Mouse (Mus musculus): ENCODE data around the gene Usp3. TPM values are rescaled to one million over a fixed set of nuclear protein-coding genes. Genes with fewer than 3 reads are reported as not detected.

The Usp3 gene
- polyA plus RNA-seq, 1 experiment from 2014 or later: 83.6 TPM

GRCm38 (mm10) chr9:66513150-66513549, 79.8 kb downstream of the Usp3 start:
- H3K4me2 ChIP-seq (ENCODE audit: low read length): peak overlapping the region; percentile 99
- peak overlapping the region; percentile 41 for H3K9ac ChIP-seq (ENCODE audit: low read length)
- H3K27ac ChIP-seq (ENCODE audit: low read depth): peak overlapping the region; percentile 98
- H3K27me3 ChIP-seq (replicated peaks; ENCODE audit: control insufficient read depth, insufficient read depth, low read length): no peaks in the 10 kb centered on the region
- ATAC-seq (replicated peaks; ENCODE audit: low FRiP score, low TSS enrichment, low read depth): no peak
- H3K4me3 ChIP-seq (ENCODE audit: low read depth, low read length): peak overlapping the region; percentile 69
- peaks cover 25% of the 10 kb centered on the region for H3K4me1 ChIP-seq (replicated peaks; ENCODE audit: control insufficient read depth, insufficient read depth, low read length)
- peaks cover 52% of the 10 kb centered on the region for H3K36me3 ChIP-seq (ENCODE audit: control insufficient read depth, insufficient read depth, low read length)
- DNase-seq (ENCODE audit: low spot score): no peak
- H3K9me3 ChIP-seq (ENCODE audit: control insufficient read depth, low read length): no peaks in the 10 kb centered on the region

GRCm38 (mm10) chr9:66512351-66512671, 80.6 kb downstream of the Usp3 start:
- DNase-seq (ENCODE audit: low spot score): peak; percentile 87
- peak overlapping the region; percentile 69 for H3K4me3 ChIP-seq (ENCODE audit: low read depth, low read length)
- H3K27ac ChIP-seq (ENCODE audit: low read depth): peak overlapping the region; percentile 98
- H3K4me1 ChIP-seq (replicated peaks; ENCODE audit: control insufficient read depth, insufficient read depth, low read length): peaks cover 25% of the 10 kb centered on the region
- H3K4me2 ChIP-seq (ENCODE audit: low read length): peak overlapping the region; percentile 99
- WGBS: 0% methylated on average over 8 of the region's 8 CpGs
- no peaks in the 10 kb centered on the region for H3K27me3 ChIP-seq (replicated peaks; ENCODE audit: control insufficient read depth, insufficient read depth, low read length)
- H3K9me3 ChIP-seq (ENCODE audit: control insufficient read depth, low read length): no peaks in the 10 kb centered on the region
- peaks cover 51% of the 10 kb centered on the region for H3K36me3 ChIP-seq (ENCODE audit: control insufficient read depth, insufficient read depth, low read length)
- H3K9ac ChIP-seq (ENCODE audit: low read length): peak overlapping the region; percentile 79
- peak; percentile 85 for ATAC-seq (replicated peaks; ENCODE audit: low FRiP score, low TSS enrichment, low read depth)

GRCm38 (mm10) chr9:66511580-66512350, 81.2 kb downstream of the Usp3 start:
- H3K9me3 ChIP-seq (ENCODE audit: control insufficient read depth, low read length): no peaks in the 10 kb centered on the region
- peak overlapping the region; percentile 79 for H3K9ac ChIP-seq (ENCODE audit: low read length)
- peak overlapping the region; percentile 99 for H3K4me2 ChIP-seq (ENCODE audit: low read length)
- DNase-seq (ENCODE audit: low spot score): peak; percentile 90
- peak overlapping the region; percentile 98 for H3K27ac ChIP-seq (ENCODE audit: low read depth)
- peak overlapping the region; percentile 69 for H3K4me3 ChIP-seq (ENCODE audit: low read depth, low read length)
- peaks cover 46% of the 10 kb centered on the region for H3K36me3 ChIP-seq (ENCODE audit: control insufficient read depth, insufficient read depth, low read length)
- peaks cover 25% of the 10 kb centered on the region for H3K4me1 ChIP-seq (replicated peaks; ENCODE audit: control insufficient read depth, insufficient read depth, low read length)
- H3K27me3 ChIP-seq (replicated peaks; ENCODE audit: control insufficient read depth, insufficient read depth, low read length): no peaks in the 10 kb centered on the region
- ATAC-seq (replicated peaks; ENCODE audit: low FRiP score, low TSS enrichment, low read depth): peak; percentile 84
- WGBS: under 1% methylated on average over 74 of the region's 78 CpGs

- Histone ChIP-seq H3K9me3 (ENCODE audit: control insufficient read depth, low read length) (no peaks in the 10 kb centered on the region), H3K36me3 (ENCODE audit: control insufficient read depth, insufficient read depth, low read length) (peaks cover 43% of the 10 kb centered on the region), H3K27me3 (replicated peaks; ENCODE audit: control insufficient read depth, insufficient read depth, low read length) (no peaks in the 10 kb centered on the region), H3K9ac (ENCODE audit: low read length) (peak overlapping the region; percentile 79), H3K4me2 (ENCODE audit: low read length) (peak overlapping the region; percentile 99), H3K4me1 (replicated peaks; ENCODE audit: control insufficient read depth, insufficient read depth, low read length) (peaks cover 25% of the 10 kb centered on the region), H3K4me3 (ENCODE audit: low read depth, low read length) (peak overlapping the region; percentile 69), H3K27ac (ENCODE audit: low read depth) (peak overlapping the region; percentile 98)
- DNase-seq (ENCODE audit: low spot score) (no peak), ATAC-seq (replicated peaks; ENCODE audit: low FRiP score, low TSS enrichment, low read depth) (no peak)
- WGBS: 0% methylated on average over 2 of the region's 2 CpGs
These were observed 82.0 kb downstream of the Usp3 start for GRCm38 (mm10) chr9:66510944-66511343.

GRCm38 (mm10) chr9:66510351-66510841, 82.5 kb downstream of the Usp3 start:
- H3K27ac ChIP-seq (ENCODE audit: low read depth): peak overlapping the region; percentile 98; the same call in 1 of the 2 replicates
- H3K36me3 ChIP-seq (ENCODE audit: control insufficient read depth, insufficient read depth, low read length): peaks cover 45% of the 10 kb centered on the region
- H3K27me3 ChIP-seq (replicated peaks; ENCODE audit: control insufficient read depth, insufficient read depth, low read length): no peaks in the 10 kb centered on the region
- no peak overlapping the region for H3K9ac ChIP-seq (ENCODE audit: low read length)
- no peaks in the 10 kb centered on the region for H3K9me3 ChIP-seq (ENCODE audit: control insufficient read depth, low read length)
- no peak for ATAC-seq (replicated peaks; ENCODE audit: low FRiP score, low TSS enrichment, low read depth)
- no peak overlapping the region; the same call in 1 of the 2 replicates for H3K4me2 ChIP-seq (ENCODE audit: low read length)
- no peak for DNase-seq (ENCODE audit: low spot score)
- H3K4me1 ChIP-seq (replicated peaks; ENCODE audit: control insufficient read depth, insufficient read depth, low read length): peaks cover 25% of the 10 kb centered on the region
- 82% methylated on average over 7 of the region's 7 CpGs for WGBS
- no peak overlapping the region for H3K4me3 ChIP-seq (ENCODE audit: low read depth, low read length)

GRCm38 (mm10) chr9:66508890-66509399, 84.0 kb downstream of the Usp3 start:
- Histone ChIP-seq H3K27ac (ENCODE audit: low read depth) (no peak overlapping the region), H3K9ac (ENCODE audit: low read length) (no peak overlapping the region), H3K36me3 (ENCODE audit: control insufficient read depth, insufficient read depth, low read length) (peaks cover 51% of the 10 kb centered on the region), H3K4me2 (ENCODE audit: low read length) (no peak overlapping the region), H3K9me3 (ENCODE audit: control insufficient read depth, low read length) (no peaks in the 10 kb centered on the region), H3K4me3 (ENCODE audit: low read depth, low read length) (no peak overlapping the region), H3K27me3 (replicated peaks; ENCODE audit: control insufficient read depth, insufficient read depth, low read length) (no peaks in the 10 kb centered on the region), H3K4me1 (replicated peaks; ENCODE audit: control insufficient read depth, insufficient read depth, low read length) (peaks cover 15% of the 10 kb centered on the region)
- no peak for DNase-seq (ENCODE audit: low spot score)
- 77% methylated on average over 4 of the region's 4 CpGs for WGBS
- ATAC-seq (replicated peaks; ENCODE audit: low FRiP score, low TSS enrichment, low read depth): no peak

GRCm38 (mm10) chr9:66507684-66508083, 85.3 kb downstream of the Usp3 start:
- ATAC-seq (replicated peaks; ENCODE audit: low FRiP score, low TSS enrichment, low read depth) (no peak), DNase-seq (ENCODE audit: low spot score) (no peak)
- peaks cover 8% of the 10 kb centered on the region for H3K4me1 ChIP-seq (replicated peaks; ENCODE audit: control insufficient read depth, insufficient read depth, low read length)
- no peaks in the 10 kb centered on the region for H3K27me3 ChIP-seq (replicated peaks; ENCODE audit: control insufficient read depth, insufficient read depth, low read length)
- no peak overlapping the region for H3K9ac ChIP-seq (ENCODE audit: low read length)
- H3K27ac ChIP-seq (ENCODE audit: low read depth): no peak overlapping the region
- no peak overlapping the region for H3K4me2 ChIP-seq (ENCODE audit: low read length)
- H3K36me3 ChIP-seq (ENCODE audit: control insufficient read depth, insufficient read depth, low read length): peaks cover 54% of the 10 kb centered on the region
- H3K4me3 ChIP-seq (ENCODE audit: low read depth, low read length): no peak overlapping the region
- no peaks in the 10 kb centered on the region for H3K9me3 ChIP-seq (ENCODE audit: control insufficient read depth, low read length)
- WGBS: 89% methylated on average over 3 of the region's 3 CpGs

GRCm38 (mm10) chr9:66506424-66506823, 86.5 kb downstream of the Usp3 start:
- H3K36me3 ChIP-seq (ENCODE audit: control insufficient read depth, insufficient read depth, low read length): peaks cover 66% of the 10 kb centered on the region
- no peaks in the 10 kb centered on the region for H3K27me3 ChIP-seq (replicated peaks; ENCODE audit: control insufficient read depth, insufficient read depth, low read length)
- H3K4me2 ChIP-seq (ENCODE audit: low read length): no peak overlapping the region
- no peak for ATAC-seq (replicated peaks; ENCODE audit: low FRiP score, low TSS enrichment, low read depth)
- no peak overlapping the region for H3K4me3 ChIP-seq (ENCODE audit: low read depth, low read length)
- no peak overlapping the region for H3K9ac ChIP-seq (ENCODE audit: low read length)
- H3K27ac ChIP-seq (ENCODE audit: low read depth): no peak overlapping the region
- H3K9me3 ChIP-seq (ENCODE audit: control insufficient read depth, low read length): no peaks in the 10 kb centered on the region
- DNase-seq (ENCODE audit: low spot score): no peak
- H3K4me1 ChIP-seq (replicated peaks; ENCODE audit: control insufficient read depth, insufficient read depth, low read length): peaks cover 8% of the 10 kb centered on the region

- DNase-seq (ENCODE audit: low spot score) (no peak), ATAC-seq (replicated peaks; ENCODE audit: low FRiP score, low TSS enrichment, low read depth) (no peak)
- H3K4me3 ChIP-seq (ENCODE audit: low read depth, low read length): no peak overlapping the region
- peaks cover 7% of the 10 kb centered on the region for H3K4me1 ChIP-seq (replicated peaks; ENCODE audit: control insufficient read depth, insufficient read depth, low read length)
- no peaks in the 10 kb centered on the region for H3K9me3 ChIP-seq (ENCODE audit: control insufficient read depth, low read length)
- H3K9ac ChIP-seq (ENCODE audit: low read length): no peak overlapping the region
- H3K36me3 ChIP-seq (ENCODE audit: control insufficient read depth, insufficient read depth, low read length): peaks cover 70% of the 10 kb centered on the region
- H3K27ac ChIP-seq (ENCODE audit: low read depth): no peak overlapping the region
- 81% methylated on average over 4 of the region's 4 CpGs for WGBS
- no peaks in the 10 kb centered on the region for H3K27me3 ChIP-seq (replicated peaks; ENCODE audit: control insufficient read depth, insufficient read depth, low read length)
- no peak overlapping the region for H3K4me2 ChIP-seq (ENCODE audit: low read length)
These were observed 86.9 kb downstream of the Usp3 start for GRCm38 (mm10) chr9:66506011-66506410.
